Mouse (Mus musculus): ENCODE measurements around the gene Aatk.

- TF ChIP-seq CTCF (IDR thresholded peaks at IDR 0.05), result peak; percentile 99
- TF ChIP-seq EP300 (IDR thresholded peaks at IDR 0.05), result no peak
These were observed 55.7 kb downstream of the Aatk start for GRCm38 (mm10) chr11:119991338-119991678.
